Mouse (Mus musculus): Measurements from ENCODE around the gene Tnfaip8l3. TPM values are rescaled to one million over a fixed set of nuclear protein-coding genes. Genes with fewer than 3 reads are reported as not detected.
"Not testable (repeated sequence)": the region's sequence is repeated elsewhere in the genome, so short reads cannot be mapped to it uniquely, and the experiment has no call there.

The Tnfaip8l3 gene
- polyA plus RNA-seq, 1 experiment from 2014 or later = 0.39 TPM

- WGBS = 68% methylated on average over 3 of the region's 3 CpGs
- no peak for ATAC-seq (ENCODE audit: insufficient number of reproducible peaks, insufficient read depth, low FRiP score, low read depth)
Observed at GRCm38 (mm10) chr9:54051298-54052068, 16.7 kb downstream of the Tnfaip8l3 start.

GRCm38 (mm10) chr9:54048978-54049377, 19.2 kb downstream of the Tnfaip8l3 start:
- no peaks in the 10 kb centered on the region for H3K36me3 ChIP-seq (ENCODE audit: control insufficient read depth, insufficient read depth, low read length)
- no peaks in the 10 kb centered on the region for H3K9me3 ChIP-seq (ENCODE audit: control insufficient read depth, low read length)
- H3K4me2 ChIP-seq (ENCODE audit: low read length) = no peak overlapping the region
- H3K4me1 ChIP-seq (ENCODE audit: control insufficient read depth in 2 of 2, insufficient read depth in 2 of 2, low read length in 2 of 2) = no peaks in the 10 kb centered on the region
- no peak overlapping the region for H3K27ac ChIP-seq (replicated peaks in 1 of 2; ENCODE audit: control insufficient read depth in 1 of 2, insufficient read depth in 1 of 2, low read depth in 2 of 2, low read length in 2 of 2)
- no peak overlapping the region for H3K9ac ChIP-seq (ENCODE audit: low read length)
- H3K27me3 ChIP-seq (ENCODE audit: control insufficient read depth, insufficient read depth, low read length) = no peaks in the 10 kb centered on the region
- no peak overlapping the region for H3K4me3 ChIP-seq (ENCODE audit: control insufficient read depth in 1 of 2, insufficient read depth in 1 of 2, low read depth in 1 of 2, low read length in 2 of 2)
- ATAC-seq (ENCODE audit: insufficient number of reproducible peaks, insufficient read depth, low FRiP score, low read depth) = no peak
- WGBS = 76% methylated on average over 5 of the region's 5 CpGs

More at GRCm38 (mm10) chr9:54051298-54052068, 16.7 kb downstream of the Tnfaip8l3 start:
- Histone ChIP-seq H3K27ac (replicated peaks in 1 of 2; ENCODE audit: control insufficient read depth in 1 of 2, insufficient read depth in 1 of 2, low read depth in 2 of 2, low read length in 2 of 2) (no peak overlapping the region), H3K9me3 (ENCODE audit: control insufficient read depth, low read length) (no peaks in the 10 kb centered on the region), H3K4me3 (ENCODE audit: control insufficient read depth in 1 of 2, insufficient read depth in 1 of 2, low read depth in 1 of 2, low read length in 2 of 2) (no peak overlapping the region), H3K4me1 (ENCODE audit: control insufficient read depth in 2 of 2, insufficient read depth in 2 of 2, low read length in 2 of 2) (no peaks in the 10 kb centered on the region), H3K36me3 (ENCODE audit: control insufficient read depth, insufficient read depth, low read length) (no peaks in the 10 kb centered on the region), H3K27me3 (ENCODE audit: control insufficient read depth, insufficient read depth, low read length) (no peaks in the 10 kb centered on the region), H3K9ac (ENCODE audit: low read length) (no peak overlapping the region), H3K4me2 (ENCODE audit: low read length) (no peak overlapping the region)

- no peaks in the 10 kb centered on the region for H3K9me3 ChIP-seq (ENCODE audit: control insufficient read depth, low read length)
- H3K9ac ChIP-seq (ENCODE audit: low read length) = no peak overlapping the region
- H3K36me3 ChIP-seq (ENCODE audit: control insufficient read depth, insufficient read depth, low read length) = no peaks in the 10 kb centered on the region
- H3K4me2 ChIP-seq (ENCODE audit: low read length) = no peak overlapping the region
- H3K4me3 ChIP-seq (ENCODE audit: control insufficient read depth in 1 of 2, insufficient read depth in 1 of 2, low read depth in 1 of 2, low read length in 2 of 2) = no peak overlapping the region
- H3K4me1 ChIP-seq (ENCODE audit: control insufficient read depth in 2 of 2, insufficient read depth in 2 of 2, low read length in 2 of 2) = no peaks in the 10 kb centered on the region
- WGBS = 86% methylated on average over 5 of the region's 5 CpGs
- no peak for ATAC-seq (ENCODE audit: insufficient number of reproducible peaks, insufficient read depth, low FRiP score, low read depth)
- no peak overlapping the region for H3K27ac ChIP-seq (replicated peaks in 1 of 2; ENCODE audit: control insufficient read depth in 1 of 2, insufficient read depth in 1 of 2, low read depth in 2 of 2, low read length in 2 of 2)
- H3K27me3 ChIP-seq (ENCODE audit: control insufficient read depth, insufficient read depth, low read length) = no peaks in the 10 kb centered on the region
Observed at GRCm38 (mm10) chr9:54043067-54043466, 25.1 kb downstream of the Tnfaip8l3 start.

DNA sequence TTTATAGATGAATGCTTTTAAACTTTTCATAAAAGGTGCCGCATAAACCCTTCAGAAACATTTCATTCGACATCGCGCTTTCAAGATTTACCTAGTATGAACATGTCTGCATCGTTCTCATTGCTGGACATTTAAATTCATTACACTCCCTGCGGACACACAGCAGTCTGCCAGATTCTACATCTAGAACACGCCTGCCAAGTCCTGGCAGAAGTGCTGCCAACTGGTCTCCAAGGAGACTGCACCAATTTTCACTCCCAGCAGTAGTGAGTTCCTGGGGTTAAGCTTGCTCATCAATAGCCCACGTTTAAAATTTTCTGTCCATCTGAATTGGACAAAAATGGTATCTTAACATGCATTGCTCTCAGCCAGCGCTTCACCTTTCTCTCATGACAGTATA, 30.5 kb downstream of the Tnfaip8l3 start:
- Histone ChIP-seq H3K9ac (ENCODE audit: low read length) (no peak overlapping the region), H3K4me1 (ENCODE audit: control insufficient read depth in 2 of 2, insufficient read depth in 2 of 2, low read length in 2 of 2) (no peaks in the 10 kb centered on the region), H3K27ac (replicated peaks in 1 of 2; ENCODE audit: control insufficient read depth in 1 of 2, insufficient read depth in 1 of 2, low read depth in 2 of 2, low read length in 2 of 2) (no peak overlapping the region), H3K4me2 (ENCODE audit: low read length) (no peak overlapping the region), H3K36me3 (ENCODE audit: control insufficient read depth, insufficient read depth, low read length) (no peaks in the 10 kb centered on the region), H3K4me3 (ENCODE audit: control insufficient read depth in 1 of 2, insufficient read depth in 1 of 2, low read depth in 1 of 2, low read length in 2 of 2) (no peak overlapping the region), H3K9me3 (ENCODE audit: control insufficient read depth, low read length) (no peaks in the 10 kb centered on the region), H3K27me3 (ENCODE audit: control insufficient read depth, insufficient read depth, low read length) (no peaks in the 10 kb centered on the region)
- 80% methylated on average over 9 of the region's 9 CpGs for WGBS
- ATAC-seq (ENCODE audit: insufficient number of reproducible peaks, insufficient read depth, low FRiP score, low read depth) = no peak

GRCm38 (mm10) chr9:54034691-54035090, 33.5 kb downstream of the Tnfaip8l3 start:
- H3K27ac ChIP-seq (replicated peaks in 1 of 2; ENCODE audit: control insufficient read depth in 1 of 2, insufficient read depth in 1 of 2, low read depth in 2 of 2, low read length in 2 of 2) = no peak overlapping the region
- no peaks in the 10 kb centered on the region for H3K4me1 ChIP-seq (ENCODE audit: control insufficient read depth in 2 of 2, insufficient read depth in 2 of 2, low read length in 2 of 2)
- ATAC-seq (ENCODE audit: insufficient number of reproducible peaks, insufficient read depth, low FRiP score, low read depth) = no peak
- H3K9ac ChIP-seq (ENCODE audit: low read length) = no peak overlapping the region
- H3K4me2 ChIP-seq (ENCODE audit: low read length) = no peak overlapping the region
- 75% methylated on average over 5 of the region's 5 CpGs for WGBS
- H3K27me3 ChIP-seq (ENCODE audit: control insufficient read depth, insufficient read depth, low read length) = no peaks in the 10 kb centered on the region
- no peaks in the 10 kb centered on the region for H3K9me3 ChIP-seq (ENCODE audit: control insufficient read depth, low read length)
- no peaks in the 10 kb centered on the region for H3K36me3 ChIP-seq (ENCODE audit: control insufficient read depth, insufficient read depth, low read length)
- no peak overlapping the region for H3K4me3 ChIP-seq (ENCODE audit: control insufficient read depth in 1 of 2, insufficient read depth in 1 of 2, low read depth in 1 of 2, low read length in 2 of 2)

DNA sequence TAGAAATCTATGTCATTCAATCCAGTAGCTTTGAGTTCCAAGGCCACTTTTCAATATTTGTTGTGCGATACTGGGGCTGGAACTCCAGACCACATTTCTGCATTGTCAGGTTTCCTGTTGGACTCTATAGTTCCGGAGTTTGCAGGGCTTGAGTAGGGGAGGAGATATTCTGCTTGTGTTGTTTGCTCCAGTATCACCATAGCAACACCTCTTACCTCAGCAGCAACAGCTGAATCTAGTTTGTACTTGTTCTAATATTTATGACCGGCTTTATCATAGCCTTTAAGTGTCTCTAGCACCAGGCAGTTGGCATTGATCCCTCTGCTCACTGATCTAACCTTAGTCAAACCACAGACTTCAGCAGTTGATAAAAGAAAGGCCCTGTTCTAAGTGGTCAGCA, 45.4 kb downstream of the Tnfaip8l3 start:
- H3K9me3 ChIP-seq (ENCODE audit: control insufficient read depth, low read length) = 0 out of 2 replicates have a peak, but pooled peaks cover 5% of the 10 kb centered on the region
- no peaks in the 10 kb centered on the region for H3K27me3 ChIP-seq (ENCODE audit: control insufficient read depth, insufficient read depth, low read length)
- H3K9ac ChIP-seq (ENCODE audit: low read length) = no peak overlapping the region
- no peak overlapping the region for H3K4me3 ChIP-seq (ENCODE audit: control insufficient read depth in 1 of 2, insufficient read depth in 1 of 2, low read depth in 1 of 2, low read length in 2 of 2)
- H3K27ac ChIP-seq (replicated peaks in 1 of 2; ENCODE audit: control insufficient read depth in 1 of 2, insufficient read depth in 1 of 2, low read depth in 2 of 2, low read length in 2 of 2) = no peak overlapping the region
- no peak for ATAC-seq (ENCODE audit: insufficient number of reproducible peaks, insufficient read depth, low FRiP score, low read depth)
- H3K4me2 ChIP-seq (ENCODE audit: low read length) = no peak overlapping the region
- 45% methylated on average over 3 of the region's 3 CpGs for WGBS
- no peaks in the 10 kb centered on the region for H3K36me3 ChIP-seq (ENCODE audit: control insufficient read depth, insufficient read depth, low read length)
- H3K4me1 ChIP-seq (ENCODE audit: control insufficient read depth in 2 of 2, insufficient read depth in 2 of 2, low read length in 2 of 2) = no peaks in the 10 kb centered on the region

GRCm38 (mm10) chr9:53994528-53994927, 73.7 kb downstream of the Tnfaip8l3 start:
- ATAC-seq (ENCODE audit: insufficient number of reproducible peaks, insufficient read depth, low FRiP score, low read depth) = no peak
- no peak overlapping the region for H3K27ac ChIP-seq (replicated peaks in 1 of 2; ENCODE audit: control insufficient read depth in 1 of 2, insufficient read depth in 1 of 2, low read depth in 2 of 2, low read length in 2 of 2)
- H3K9ac ChIP-seq (ENCODE audit: low read length) = no peak overlapping the region
- no peaks in the 10 kb centered on the region for H3K36me3 ChIP-seq (ENCODE audit: control insufficient read depth, insufficient read depth, low read length)
- 51% methylated on average over 1 of the region's 1 CpGs for WGBS
- H3K4me3 ChIP-seq (ENCODE audit: control insufficient read depth in 1 of 2, insufficient read depth in 1 of 2, low read depth in 1 of 2, low read length in 2 of 2) = no peak overlapping the region
- no peak overlapping the region for H3K4me2 ChIP-seq (ENCODE audit: low read length)
- no peaks in the 10 kb centered on the region for H3K9me3 ChIP-seq (ENCODE audit: control insufficient read depth, low read length)
- H3K27me3 ChIP-seq (ENCODE audit: control insufficient read depth, insufficient read depth, low read length) = no peaks in the 10 kb centered on the region
- no peaks in the 10 kb centered on the region for H3K4me1 ChIP-seq (ENCODE audit: control insufficient read depth in 2 of 2, insufficient read depth in 2 of 2, low read length in 2 of 2)

DNA sequence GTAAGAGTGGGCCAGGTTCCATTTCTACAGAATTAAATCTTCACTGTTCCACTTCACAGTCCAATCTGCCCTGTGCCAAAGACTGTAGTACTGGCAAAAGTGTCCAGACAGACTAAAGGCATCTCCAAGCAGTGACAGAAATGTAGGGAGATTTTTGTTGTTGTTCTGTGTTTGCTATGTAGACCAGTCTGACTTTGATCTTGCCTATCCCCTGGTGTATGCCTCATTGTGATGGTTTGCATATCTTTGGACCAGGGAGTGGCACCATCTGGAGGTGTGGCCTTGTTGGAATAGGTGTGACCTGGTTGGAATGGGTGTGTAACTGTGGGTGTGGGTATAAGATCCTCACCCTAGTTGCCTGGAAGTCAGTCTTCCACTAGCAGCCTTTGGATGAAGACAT, 75.6 kb downstream of the Tnfaip8l3 start:
- not testable (repeated sequence) for ATAC-seq (ENCODE audit: insufficient number of reproducible peaks, insufficient read depth, low FRiP score, low read depth); H3K9ac ChIP-seq (ENCODE audit: low read length); H3K4me3 ChIP-seq (ENCODE audit: control insufficient read depth in 1 of 2, insufficient read depth in 1 of 2, low read depth in 1 of 2, low read length in 2 of 2); H3K4me2 ChIP-seq (ENCODE audit: low read length); H3K36me3 ChIP-seq (ENCODE audit: control insufficient read depth, insufficient read depth, low read length); H3K9me3 ChIP-seq (ENCODE audit: control insufficient read depth, low read length); H3K27ac ChIP-seq (replicated peaks in 1 of 2; ENCODE audit: control insufficient read depth in 1 of 2, insufficient read depth in 1 of 2, low read depth in 2 of 2, low read length in 2 of 2); H3K27me3 ChIP-seq (ENCODE audit: control insufficient read depth, insufficient read depth, low read length); H3K4me1 ChIP-seq (ENCODE audit: control insufficient read depth in 2 of 2, insufficient read depth in 2 of 2, low read length in 2 of 2)

All from heart, embryonic 14.5 days (tissue).